Mouse (Mus musculus): ENCODE results near the gene Shcbp1l.
"Not testable (repeated sequence)": the region's sequence is repeated elsewhere in the genome, so short reads cannot be mapped to it uniquely, and the experiment has no call there.

DNA sequence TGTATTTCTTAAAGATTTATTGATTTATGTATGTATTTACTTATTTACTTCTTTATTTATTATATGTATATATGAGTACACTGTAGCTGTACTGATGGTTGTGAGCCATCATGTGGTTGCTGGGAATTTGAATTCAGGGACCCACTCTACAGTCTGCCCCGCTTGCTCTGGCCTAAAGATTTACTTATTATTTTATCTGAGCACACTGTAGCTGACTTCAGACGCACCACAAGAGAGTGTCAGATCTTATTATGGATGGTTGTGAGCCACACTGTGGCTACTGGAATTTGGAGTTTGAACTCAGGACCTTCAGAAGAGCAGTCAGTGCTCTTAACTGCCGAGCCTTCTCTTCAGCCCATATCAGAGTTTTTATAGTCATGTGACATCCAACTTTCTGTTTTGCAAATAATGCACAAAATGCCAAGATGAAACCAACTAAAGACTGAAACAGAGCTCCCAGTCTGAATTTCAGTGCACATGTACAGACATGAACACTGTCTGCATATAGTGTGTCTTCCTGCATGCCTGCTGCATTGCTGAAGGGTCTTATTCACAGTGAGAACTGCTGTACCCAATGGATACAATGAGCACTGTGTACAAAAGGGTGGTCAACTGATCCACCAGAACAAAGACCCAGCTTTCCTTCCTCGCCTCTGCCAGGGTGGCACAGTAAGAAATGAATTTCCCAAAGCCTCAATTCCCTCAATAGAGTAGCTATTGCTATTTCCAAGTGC, 12.1 kb upstream of the Shcbp1l start:
- TF ChIP-seq CTCF (IDR thresholded peaks at IDR 0.05; ENCODE audit: borderline replicate concordance, control insufficient read depth, extremely low read depth, insufficient read depth, low read length, poor library complexity); POLR2A (IDR thresholded peaks at IDR 0.05; ENCODE audit: control insufficient read depth, extremely low read depth, insufficient read depth, low read length, poor library complexity): not testable (repeated sequence)

All from thymus, adult 2 months (tissue).